Mouse (Mus musculus) lung, embryonic 16.5 days (tissue): ENCODE measurements at regions not wholly inside any gene's neighbourhood (a gene's known extent, or its start where the extent isn't known, plus 50 kb on each side); places are given as distances from the start of the nearest gene placed in this dataset.
A peak's percentile ranks its signal among the peaks of the same experiment; 100 is the strongest.

Source experiments
- ATAC-seq: fragments of 200-750 bp; cut with Nextera tagmentation; 2 replicates; pipeline ENCODE4 v1.8.0; 2017; ENCODE audit warnings: low read depth, mild to moderate bottlenecking, moderate library complexity
- H3K27ac ChIP-seq: fragments of 300-500 bp; sonication (generic); 2 replicates; pipeline ENCODE4 v1.5.1; 2014; ENCODE audit warnings: mild to moderate bottlenecking, control low read depth, low read length
- H3K27me3 ChIP-seq: fragments of 300-500 bp; sonication (generic); 2 replicates; pipeline ENCODE4 v1.6.1; 2014; ENCODE audit warnings: low read depth, low read length, mixed read lengths; ENCODE audit not compliant: control insufficient read depth, insufficient read depth
- H3K36me3 ChIP-seq: fragments of 300-500 bp; sonication (generic); 2 replicates; pipeline ENCODE4 v1.6.1; 2014; ENCODE audit warnings: low read length; ENCODE audit not compliant: control insufficient read depth, insufficient read depth
- H3K4me1 ChIP-seq: fragments of 300-500 bp; sonication (generic); replicated peaks from 2 replicates; pipeline ENCODE4 v1.6.1; 2014; ENCODE audit warnings: low read length, mixed read lengths; ENCODE audit not compliant: control insufficient read depth, insufficient read depth
- H3K4me2 ChIP-seq: fragments of 300-500 bp; sonication (generic); 2 replicates; pipeline ENCODE4 v1.6.1; 2014; ENCODE audit warnings: low read depth, low read length, control low read depth
- H3K4me3 ChIP-seq: fragments of 300-500 bp; sonication (generic); 2 replicates; pipeline ENCODE4 v1.5.1; 2014; ENCODE audit warnings: mild to moderate bottlenecking, low read length, control low read depth
- H3K9ac ChIP-seq: fragments of 300-500 bp; sonication (generic); 2 replicates; pipeline ENCODE4 v1.6.1; 2014; ENCODE audit warnings: low read length, control low read depth
- H3K9me3 ChIP-seq: fragments of 300-500 bp; sonication (generic); 2 replicates; pipeline ENCODE4 v1.6.1; 2016; ENCODE audit warnings: low read length; ENCODE audit not compliant: control insufficient read depth
- WGBS: fragments of 180-500 bp; shearing (Covaris S2); extraction: QIAGEN DNeasy Blood & Tissue Kit; methylation state at CpG from one replicate; pipeline ENCODE4 v1.1.7; 2014; 5-methylcytosine and 5-hydroxymethylcytosine counted together

GRCm38 (mm10) chr8:126708956-126709355 is 115.2 kb upstream of the Irf2bp2 start:
- Histone ChIP-seq H3K27me3 (no peaks in the 10 kb centered on the region), H3K4me2 (no peak overlapping the region), H3K36me3 (no peaks in the 10 kb centered on the region), H3K9me3 (no peaks in the 10 kb centered on the region), H3K9ac (no peak overlapping the region), H3K4me3 (no peak overlapping the region), H3K4me1 (peaks cover 6% of the 10 kb centered on the region; the same call in 1 of the 2 replicates), H3K27ac (no peak overlapping the region)
- no peak for ATAC-seq
- 78% methylated on average over 2 of the region's 2 CpGs for WGBS

DNA sequence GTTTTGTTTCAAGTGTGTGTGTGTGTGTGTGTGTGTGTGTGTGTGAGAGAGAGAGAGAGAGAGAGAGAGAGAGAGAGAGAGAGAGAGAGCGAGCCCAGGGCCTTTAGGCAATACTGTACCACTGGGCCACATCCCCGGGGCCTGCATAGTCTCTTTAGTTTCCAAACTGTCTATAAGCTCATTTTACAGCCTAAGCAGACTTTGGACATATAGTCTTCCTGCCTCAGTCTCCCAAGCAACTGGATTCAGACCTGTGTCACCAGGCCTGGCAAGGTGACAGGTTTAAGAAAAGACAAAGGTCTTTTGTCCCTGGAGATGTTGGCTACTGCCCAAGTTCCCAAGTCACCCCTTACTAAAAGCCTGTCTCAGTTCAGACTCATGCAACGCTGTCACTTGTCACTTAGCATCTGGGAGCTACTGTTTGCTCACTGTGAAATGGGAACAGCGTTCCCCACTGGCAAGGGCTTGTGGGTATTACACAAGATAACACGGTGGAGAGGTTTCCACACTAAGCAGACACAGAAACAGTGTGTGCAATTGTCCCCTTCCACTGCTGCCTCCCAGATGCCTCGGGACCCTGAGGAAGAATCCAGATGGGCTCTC is 113.6 kb upstream of the Irf2bp2 start:
- 42% methylated on average over 6 of the region's 6 CpGs for WGBS
- ATAC-seq, result peak; percentile 77
- H3K27ac ChIP-seq, result peak overlapping the region; percentile 36; the same call in 1 of the 2 replicates
- no peak overlapping the region for H3K4me2 ChIP-seq
- peaks cover 6% of the 10 kb centered on the region; the same call in 1 of the 2 replicates for H3K4me1 ChIP-seq
- no peaks in the 10 kb centered on the region for H3K36me3 ChIP-seq
- no peaks in the 10 kb centered on the region for H3K27me3 ChIP-seq
- no peaks in the 10 kb centered on the region for H3K9me3 ChIP-seq
- H3K9ac ChIP-seq, result no peak overlapping the region
- H3K4me3 ChIP-seq, result no peak overlapping the region

- Histone ChIP-seq H3K27me3 (no peaks in the 10 kb centered on the region), H3K9ac (no peak overlapping the region), H3K4me2 (no peak overlapping the region), H3K27ac (no peak overlapping the region), H3K9me3 (no peaks in the 10 kb centered on the region), H3K4me3 (no peak overlapping the region), H3K36me3 (no peaks in the 10 kb centered on the region), H3K4me1 (peaks cover 6% of the 10 kb centered on the region; the same call in 1 of the 2 replicates)
- ATAC-seq, result no peak
- WGBS, result 69% methylated on average over 8 of the region's 8 CpGs
Observed at GRCm38 (mm10) chr8:126706247-126706646, 112.5 kb upstream of the Irf2bp2 start.

- no peak overlapping the region for H3K4me3 ChIP-seq
- WGBS, result 95% methylated on average over 2 of the region's 2 CpGs
- no peak overlapping the region for H3K4me2 ChIP-seq
- no peak overlapping the region for H3K9ac ChIP-seq
- ATAC-seq, result no peak
- H3K4me1 ChIP-seq, result peaks cover 6% of the 10 kb centered on the region; the same call in 1 of the 2 replicates
- no peaks in the 10 kb centered on the region for H3K9me3 ChIP-seq
- no peaks in the 10 kb centered on the region for H3K36me3 ChIP-seq
- H3K27ac ChIP-seq, result no peak overlapping the region
- H3K27me3 ChIP-seq, result no peaks in the 10 kb centered on the region
Observed at GRCm38 (mm10) chr8:126705391-126705790, 111.6 kb upstream of the Irf2bp2 start.

DNA sequence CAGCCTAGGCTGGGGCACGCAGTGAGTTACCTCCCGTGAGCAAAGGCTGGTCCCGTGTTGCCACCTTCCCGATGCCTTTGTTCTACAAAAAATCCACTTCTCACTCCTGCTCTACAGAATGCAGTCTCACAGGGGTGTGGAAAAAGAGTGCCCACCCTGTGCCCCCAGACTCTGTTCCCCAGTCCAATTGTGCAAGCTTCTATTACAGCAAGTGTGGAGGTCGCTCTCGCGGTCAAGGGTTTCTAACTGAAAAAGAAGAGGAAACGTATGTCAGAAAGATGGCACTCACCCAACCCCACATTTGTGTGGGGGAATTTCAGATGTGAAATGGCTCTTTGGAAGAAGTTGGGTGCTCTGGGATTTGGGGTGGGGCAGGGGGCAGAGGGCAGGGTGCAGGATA is 110.9 kb upstream of the Irf2bp2 start:
- no peak for ATAC-seq
- 76% methylated on average over 8 of the region's 8 CpGs for WGBS
- H3K4me3 ChIP-seq, result no peak overlapping the region
- H3K36me3 ChIP-seq, result no peaks in the 10 kb centered on the region
- H3K9me3 ChIP-seq, result no peaks in the 10 kb centered on the region
- no peak overlapping the region for H3K9ac ChIP-seq
- H3K27me3 ChIP-seq, result no peaks in the 10 kb centered on the region
- H3K27ac ChIP-seq, result no peak overlapping the region
- peaks cover 10% of the 10 kb centered on the region for H3K4me1 ChIP-seq
- no peak overlapping the region for H3K4me2 ChIP-seq

DNA sequence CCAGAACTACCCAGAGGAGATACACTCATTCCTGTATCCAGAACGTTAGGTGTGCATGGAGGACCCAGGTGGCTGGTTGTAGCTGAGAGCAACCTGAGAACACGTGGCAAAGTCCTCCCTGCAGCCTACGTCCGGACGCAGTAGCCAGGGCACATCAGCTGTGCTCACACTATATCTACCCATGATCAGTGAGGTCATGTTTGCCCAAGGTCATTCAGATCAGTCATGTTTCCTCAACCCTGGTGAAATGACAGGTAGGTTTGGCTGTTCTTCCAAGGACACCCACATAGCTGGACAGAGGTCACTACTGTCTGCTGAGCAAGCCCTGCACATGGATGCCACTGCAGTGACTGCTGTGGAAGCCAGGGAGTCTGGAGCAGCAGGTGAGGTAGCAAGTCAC is 109.8 kb upstream of the Irf2bp2 start:
- H3K36me3 ChIP-seq, result no peaks in the 10 kb centered on the region
- H3K9me3 ChIP-seq, result no peaks in the 10 kb centered on the region
- H3K9ac ChIP-seq, result no peak overlapping the region
- H3K4me2 ChIP-seq, result no peak overlapping the region
- peaks cover 18% of the 10 kb centered on the region for H3K4me1 ChIP-seq
- ATAC-seq, result no peak
- 77% methylated on average over 5 of the region's 5 CpGs for WGBS
- no peak overlapping the region for H3K27ac ChIP-seq
- H3K27me3 ChIP-seq, result no peaks in the 10 kb centered on the region
- no peak overlapping the region for H3K4me3 ChIP-seq

DNA sequence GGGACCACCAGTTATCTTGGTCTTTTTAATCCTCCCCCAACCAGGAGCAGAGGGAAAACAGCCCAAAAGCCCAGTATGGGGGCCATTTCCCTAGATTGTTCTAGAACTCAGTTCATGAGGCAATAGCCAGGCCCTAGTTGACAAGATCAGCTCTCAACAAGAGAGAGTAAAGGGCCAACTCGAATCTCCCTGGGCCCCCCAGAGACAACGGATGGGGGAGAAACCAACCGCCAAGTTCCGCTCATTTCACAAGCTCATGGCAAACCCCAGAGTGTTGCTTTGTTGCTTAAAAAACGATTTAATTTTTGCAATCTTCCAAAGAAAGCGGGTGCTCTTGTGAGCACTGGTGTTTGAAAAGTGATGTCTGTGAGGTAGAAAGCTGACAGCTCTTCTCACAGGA is 108.5 kb upstream of the Irf2bp2 start:
- Histone ChIP-seq H3K9ac (no peak overlapping the region), H3K4me1 (peaks cover 18% of the 10 kb centered on the region), H3K27me3 (no peaks in the 10 kb centered on the region), H3K36me3 (no peaks in the 10 kb centered on the region), H3K9me3 (no peaks in the 10 kb centered on the region), H3K4me3 (no peak overlapping the region), H3K4me2 (no peak overlapping the region), H3K27ac (no peak overlapping the region)
- WGBS, result 83% methylated on average over 6 of the region's 6 CpGs
- no peak for ATAC-seq

DNA sequence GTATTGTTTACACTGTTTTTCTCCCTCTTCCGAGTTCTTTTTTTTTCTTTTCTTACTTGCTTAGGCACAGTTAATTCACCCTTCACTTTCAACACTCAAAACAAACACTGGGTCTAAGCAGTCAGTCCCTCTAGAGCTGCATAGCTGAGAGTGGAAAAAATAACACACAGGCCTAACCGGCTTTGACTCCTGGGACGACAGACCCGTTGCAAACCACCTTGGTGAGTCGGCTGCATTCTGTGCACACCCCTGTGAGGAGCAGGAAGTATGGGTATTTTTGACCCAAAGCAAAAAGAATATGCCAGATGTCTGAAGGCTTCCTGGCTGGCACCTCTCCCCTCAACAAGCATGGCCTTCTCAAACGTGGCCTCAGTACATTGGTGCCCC is 105.6 kb upstream of the Irf2bp2 start:
- H3K27ac ChIP-seq, result peak overlapping the region; percentile 88
- H3K9me3 ChIP-seq, result no peaks in the 10 kb centered on the region
- no peaks in the 10 kb centered on the region for H3K27me3 ChIP-seq
- WGBS, result 1% methylated on average over 6 of the region's 6 CpGs
- peak; percentile 82 for ATAC-seq
- H3K4me3 ChIP-seq, result no peak overlapping the region
- no peaks in the 10 kb centered on the region for H3K36me3 ChIP-seq
- peak overlapping the region; percentile 46; the same call in 1 of the 2 replicates for H3K4me2 ChIP-seq
- no peak overlapping the region; the same call in 1 of the 2 replicates for H3K9ac ChIP-seq
- peaks cover 25% of the 10 kb centered on the region for H3K4me1 ChIP-seq

- ATAC-seq, result peak; percentile 89
- Histone ChIP-seq H3K27ac (peak overlapping the region; percentile 88), H3K27me3 (no peaks in the 10 kb centered on the region), H3K9ac (peak overlapping the region; percentile 51), H3K4me2 (peak overlapping the region; percentile 46), H3K36me3 (no peaks in the 10 kb centered on the region), H3K4me1 (peaks cover 31% of the 10 kb centered on the region), H3K9me3 (no peaks in the 10 kb centered on the region), H3K4me3 (peak overlapping the region; percentile 26; the same call in 1 of the 2 replicates)
- WGBS, result 16% methylated on average over 7 of the region's 7 CpGs
Observed at GRCm38 (mm10) chr8:126698601-126699388, 105.0 kb upstream of the Irf2bp2 start.
